Comparison of ENCODE assay signal across 13 mouse cellular contexts in the genomic region with DNA sequence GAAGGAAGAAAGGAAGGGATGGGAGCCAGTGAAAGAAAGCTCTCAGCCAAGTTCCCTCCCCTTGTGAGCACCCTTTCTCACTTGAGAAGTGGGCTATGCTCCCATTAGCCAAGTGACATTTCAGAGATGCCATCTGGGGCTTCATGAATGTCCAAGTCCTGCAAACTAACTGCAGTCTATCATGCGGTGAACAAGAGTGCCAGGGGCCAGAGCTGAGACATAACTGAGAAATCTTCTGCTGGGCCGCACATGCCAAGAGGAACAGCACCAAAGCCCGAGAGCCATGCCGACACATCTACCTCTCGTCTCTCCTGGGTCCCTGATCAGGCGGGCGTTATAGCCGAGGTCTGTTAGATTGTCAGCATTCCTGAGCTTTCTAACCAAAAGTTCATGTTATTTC.
A peak's percentile ranks its signal among the peaks of the same experiment; 100 is the strongest.
DNase-seq lines count a peak whose midpoint lies in the region; TF ChIP-seq lines count a peak whose summit lies in the region.
"Had no signal": no experiment of that assay in that cellular context is flagged by ENCODE, and none has a peak within 500 bp of the region (broad histone marks: within the 10 kb centered on the region; RNA-seq: fewer than 3 reads in every experiment).

No protein-coding gene starts in this region.

- TF ChIP-seq CTCF in brain, embryonic 14.5 days (IDR thresholded peaks at IDR 0.05; ENCODE audit: borderline replicate concordance, extremely low read depth, insufficient read depth, insufficient read length): no peak

- DNase-seq in cerebellum, postnatal 10 days: peak; percentile 52 to 77
- no peak for DNase-seq in cerebellum, adult 11-12 months
- peak; percentile 55 for DNase-seq in heart, adult 11 months
- no peak for DNase-seq in heart, adult 8-10 months (ENCODE audit: low spot score)
- DNase-seq in left cerebral cortex, postnatal 4 days: peak; percentile 43
- DNase-seq in left cerebral cortex, postnatal 10 days (ENCODE audit: extremely low spot score in 1 of 2, low spot score in 2 of 2): no peak
- peak; percentile 35 for DNase-seq in brain, embryonic 14.5 days (ENCODE audit: low read depth)
- DNase-seq: adrenal gland, postnatal 10 days; cerebellum, postnatal 36 days; gastrocnemius, postnatal 36 days; heart, adult 18-20 months; heart, postnatal 14 days; kidney, adult 11 months had no signal

- TF ChIP-seq POLR2A in brain, embryonic 14.5 days (IDR thresholded peaks at IDR 0.05; ENCODE audit: borderline replicate concordance, extremely low read depth, insufficient read depth, insufficient read length, poor library complexity, severe bottlenecking): no peak

- intact Hi-C loops in left cerebral cortex, postnatal 4 days (cut with DNase I): no loop called here
- intact Hi-C loops in left cerebral cortex, postnatal 10 days (cut with DNase I): no loop called here

Comparison
In these comparisons a context has a peak if more than half of its experiments do, and no peak if none do; other contexts are left out.
1. DNase-seq: peak in cerebellum, postnatal 10 days (2 of 2), heart, adult 11 months (single experiment), left cerebral cortex, postnatal 4 days (single experiment) and brain, embryonic 14.5 days (single experiment); none in cerebellum, adult 11-12 months (single experiment), heart, adult 8-10 months (single experiment) and left cerebral cortex, postnatal 10 days (0 of 2).